Mouse (Mus musculus): ENCODE data around the gene Sync.

Gene Sync

DNA sequence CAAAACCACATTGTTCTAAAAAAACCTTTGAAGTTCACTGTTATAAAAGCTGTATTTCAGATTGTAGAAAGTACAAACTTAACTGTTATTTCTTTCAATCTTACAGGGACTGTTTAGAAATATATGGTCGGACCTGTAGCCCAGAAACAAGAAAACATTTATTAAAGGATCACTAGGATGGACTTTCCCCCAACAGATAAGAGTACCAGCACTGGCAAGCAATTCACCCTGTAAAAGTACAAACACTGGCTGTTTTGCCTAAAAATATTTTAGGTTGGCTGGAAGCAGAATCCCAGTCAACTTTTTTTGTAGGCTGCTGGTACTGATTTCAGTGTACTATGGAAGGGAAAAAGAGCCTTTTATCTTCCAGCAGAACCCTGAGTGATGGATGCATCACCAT, 20.5 kb downstream of the Sync start:
- no peak for DNase-seq (ENCODE audit: low spot score)

DNA sequence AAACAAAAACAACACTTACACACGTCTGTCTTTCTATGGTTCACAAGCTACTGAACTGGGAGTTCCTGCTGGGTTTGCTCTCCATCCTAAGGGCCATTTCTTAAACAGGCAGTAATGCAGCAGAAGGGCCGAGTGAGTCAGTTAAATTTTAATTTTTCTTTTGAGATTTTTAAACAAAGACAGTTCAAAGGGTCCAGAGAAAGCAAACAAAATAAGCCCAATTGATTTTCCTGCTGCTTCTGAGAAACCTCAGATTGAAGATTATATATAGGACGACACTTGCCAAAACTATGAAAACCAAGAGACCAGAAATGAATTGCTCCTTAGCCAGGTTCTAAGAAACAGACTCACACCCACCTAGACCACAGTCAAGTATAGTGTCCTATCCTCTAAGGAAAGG, 26.5 kb downstream of the Sync start:
- DNase-seq (ENCODE audit: low spot score) = no peak

DNA sequence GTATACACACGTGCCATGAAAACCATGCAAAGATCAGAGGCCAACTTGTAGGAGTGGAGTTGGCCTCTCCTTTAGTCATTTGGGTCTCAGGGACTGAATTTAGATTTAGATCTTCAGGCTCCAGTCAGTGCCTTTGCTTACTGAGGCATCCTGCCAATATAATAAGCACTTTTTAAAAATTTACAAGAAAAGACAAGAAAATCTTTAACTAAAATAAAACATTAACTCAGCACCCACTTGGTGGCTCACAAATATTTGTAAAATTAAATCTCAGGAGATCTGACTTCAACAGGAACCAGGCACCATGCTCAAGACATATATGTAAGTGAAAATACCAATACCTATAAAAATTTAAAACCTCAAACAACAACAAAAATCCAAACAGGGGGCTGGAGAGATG, 33.5 kb downstream of the Sync start:
- no peak for DNase-seq (ENCODE audit: low spot score)

GRCm38 (mm10) chr4:129322042-129322441, 34.6 kb downstream of the Sync start:
- DNase-seq (ENCODE audit: low spot score) = no peak

GRCm38 (mm10) chr4:129323491-129323890, 36.1 kb downstream of the Sync start:
- DNase-seq (ENCODE audit: low spot score) = no peak

GRCm38 (mm10) chr4:129324756-129325155, 37.3 kb downstream of the Sync start:
- no peak for DNase-seq (ENCODE audit: low spot score)

DNA sequence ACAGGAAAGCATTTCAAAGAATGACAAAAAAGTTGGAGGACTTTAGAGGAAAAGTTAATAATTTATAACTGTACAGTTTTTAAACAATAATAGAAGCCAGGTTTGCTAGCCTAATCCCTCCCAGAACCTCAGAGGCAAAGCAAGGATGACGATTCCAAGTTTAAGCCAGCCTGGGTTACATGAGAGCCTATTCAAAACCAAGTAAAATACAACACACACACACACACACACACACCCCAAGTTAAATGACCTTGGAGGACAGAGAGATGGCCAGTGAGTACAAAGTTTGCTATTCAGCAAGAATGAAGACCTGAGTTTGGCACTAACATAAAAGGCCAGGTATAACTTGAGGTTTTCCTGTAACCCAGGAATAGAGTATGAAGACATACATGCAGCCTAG, 38.8 kb downstream of the Sync start:
- no peak for DNase-seq (ENCODE audit: low spot score)

DNA sequence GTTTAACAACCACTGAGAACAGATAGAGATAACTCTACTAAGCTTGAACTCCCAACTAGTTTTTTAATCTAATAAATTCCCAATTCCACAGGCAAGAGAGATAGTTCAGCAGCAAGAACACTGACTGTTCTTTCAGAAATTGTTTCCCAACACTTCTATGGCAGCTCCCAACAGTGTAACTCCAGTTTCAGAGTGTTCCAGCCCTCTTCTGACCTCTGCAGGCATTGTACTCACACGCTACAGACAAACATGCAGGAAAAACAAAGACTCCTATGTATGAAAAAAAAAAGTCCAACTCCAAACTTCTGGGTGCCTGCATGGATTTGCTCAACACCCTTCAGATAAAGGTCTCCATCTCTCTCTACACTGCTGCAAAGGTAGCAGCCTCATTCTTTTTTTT, 45.4 kb downstream of the Sync start:
- no peak for DNase-seq (ENCODE audit: low spot score)

DNA sequence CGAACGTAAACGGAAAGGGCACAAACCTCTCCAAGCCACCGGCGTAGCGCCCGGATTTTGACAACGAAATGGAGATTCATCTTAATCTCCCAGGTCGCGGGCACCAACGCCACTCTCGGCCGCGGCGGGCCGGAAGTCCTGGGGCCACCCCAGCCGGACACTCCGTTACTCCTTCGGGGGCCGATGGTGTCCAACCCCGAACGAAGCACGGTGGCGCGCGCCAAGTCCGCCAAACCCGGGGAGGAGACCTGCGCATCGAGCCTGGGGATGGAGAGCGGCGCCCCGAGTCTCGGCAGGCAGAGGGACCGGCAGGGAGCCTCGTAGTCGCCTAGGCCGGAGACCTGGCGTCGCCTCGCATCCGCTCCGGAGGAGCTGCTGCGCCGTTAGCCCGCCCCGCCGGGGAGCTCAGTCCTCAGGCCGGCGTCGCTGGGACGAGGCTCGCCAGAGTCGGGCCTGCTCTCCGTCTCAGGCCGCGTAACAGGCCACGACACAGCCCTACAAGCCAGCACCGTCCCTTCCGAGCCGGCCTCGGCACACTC, 47.3 kb downstream of the Sync start:
- DNase-seq (ENCODE audit: low spot score) = peak; percentile 74

DNA sequence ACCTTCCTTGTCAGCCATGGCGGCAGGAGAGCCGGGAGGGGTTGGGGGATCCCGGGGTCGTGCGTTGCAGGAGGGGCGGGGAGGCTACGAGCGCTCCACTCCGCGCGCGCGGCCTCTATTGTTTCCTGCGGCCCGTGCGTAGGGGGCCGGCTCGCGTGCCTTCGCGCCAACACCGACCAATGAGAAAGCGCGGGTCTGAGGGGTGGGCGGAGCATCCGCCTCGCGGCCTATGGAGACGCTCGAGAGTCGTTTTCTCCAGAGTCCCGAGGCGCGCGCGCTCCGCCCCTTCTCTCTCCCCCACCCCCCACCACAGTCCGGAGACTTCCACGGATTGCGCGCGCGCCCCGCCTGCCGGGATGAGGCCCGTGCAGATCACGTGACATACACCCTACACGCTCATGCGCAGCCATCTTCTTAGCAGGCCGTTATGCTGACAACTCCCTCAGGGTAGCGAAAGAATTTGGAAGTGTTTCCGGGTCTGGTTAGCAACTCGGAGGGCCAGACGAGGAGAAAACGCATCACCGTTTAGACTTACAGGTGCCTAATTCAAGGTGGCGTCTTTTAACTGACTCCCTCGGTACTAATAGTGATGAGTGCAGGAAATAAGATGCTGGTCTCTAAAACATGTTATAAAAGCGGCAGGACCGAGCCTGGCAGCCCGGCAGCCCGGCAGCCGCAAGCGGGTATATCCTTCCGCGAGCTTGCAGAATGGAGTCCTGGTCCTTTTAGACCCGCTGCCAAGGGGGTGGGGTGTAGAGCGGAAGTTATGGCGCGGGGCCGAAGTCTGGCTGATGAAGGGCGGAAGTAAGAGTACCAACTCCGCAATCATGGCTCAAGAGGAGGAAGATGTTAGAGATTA, 48.0 kb downstream of the Sync start, which contains the start of the genes Rbbp4 and Zbtb8os:
Rbbp4 (minus strand) TSS at position 155 of the 859 bp plus-strand sequence.
Zbtb8os (plus strand) TSS at position 480 of the 859 bp plus-strand sequence.
- peak; percentile 100 for DNase-seq (ENCODE audit: low spot score)

DNA sequence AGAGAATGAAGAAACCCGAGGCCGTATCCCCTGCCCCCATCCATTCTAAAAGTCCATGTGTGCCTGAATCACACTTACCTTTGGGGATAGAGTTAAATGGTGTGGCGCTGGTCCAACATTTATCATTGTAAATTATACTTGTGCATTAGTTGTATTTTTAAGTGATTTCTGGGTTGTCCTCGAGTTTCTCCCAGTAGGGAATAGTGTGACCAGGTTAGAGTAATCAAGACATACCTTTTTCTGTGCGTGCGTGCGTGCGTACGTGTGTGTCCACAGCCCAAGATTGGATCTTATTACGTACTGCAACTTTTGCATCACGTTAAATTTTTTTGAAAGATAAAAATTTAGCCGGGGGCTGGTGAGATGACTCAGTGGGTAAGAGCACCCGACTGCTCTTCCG, 48.9 kb downstream of the Sync start:
- DNase-seq (ENCODE audit: low spot score) = no peak

DNA sequence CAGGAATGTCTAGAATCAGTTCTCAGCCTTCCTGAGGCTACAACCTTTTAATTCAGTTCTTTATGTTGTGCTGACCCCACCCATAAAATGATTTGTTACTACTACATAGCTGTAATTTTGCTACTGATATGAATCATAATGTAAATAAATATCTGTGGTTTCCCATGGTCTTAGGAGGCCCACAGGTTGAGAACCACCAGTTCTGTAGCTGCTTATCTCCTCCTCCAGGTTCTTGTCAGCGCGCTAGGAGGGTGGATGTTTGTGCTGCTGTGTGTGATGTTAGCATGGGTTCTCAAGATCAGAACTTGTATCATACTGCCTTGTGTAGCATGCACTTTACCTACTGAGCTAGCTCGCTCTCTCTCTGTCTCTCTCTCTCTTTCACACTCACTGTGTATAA, 52.3 kb downstream of the Sync start:
- DNase-seq (ENCODE audit: low spot score) = no peak

GRCm38 (mm10) chr4:129341888-129342287, 54.5 kb downstream of the Sync start:
- peak; percentile 24 for DNase-seq (ENCODE audit: low spot score)

DNA sequence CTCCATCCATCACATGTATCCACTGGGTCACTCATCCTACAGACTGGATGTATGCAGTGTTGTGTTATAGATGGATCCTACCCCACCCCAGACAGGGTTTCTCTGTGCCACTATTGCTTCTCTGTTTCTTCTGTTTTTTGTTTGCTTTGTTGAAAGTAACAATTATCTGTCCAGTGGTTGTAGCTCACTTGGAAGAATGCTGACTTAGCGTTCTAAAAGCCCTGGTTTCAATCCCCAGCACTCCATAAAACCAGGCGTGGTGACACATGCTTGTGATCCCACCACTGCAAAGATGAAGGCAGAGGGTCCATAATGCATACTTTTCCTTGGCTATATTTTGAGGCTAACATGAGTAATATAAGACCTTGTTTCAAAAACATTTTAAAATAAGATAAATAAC, 55.3 kb downstream of the Sync start:
- DNase-seq (ENCODE audit: low spot score) = no peak

DNA sequence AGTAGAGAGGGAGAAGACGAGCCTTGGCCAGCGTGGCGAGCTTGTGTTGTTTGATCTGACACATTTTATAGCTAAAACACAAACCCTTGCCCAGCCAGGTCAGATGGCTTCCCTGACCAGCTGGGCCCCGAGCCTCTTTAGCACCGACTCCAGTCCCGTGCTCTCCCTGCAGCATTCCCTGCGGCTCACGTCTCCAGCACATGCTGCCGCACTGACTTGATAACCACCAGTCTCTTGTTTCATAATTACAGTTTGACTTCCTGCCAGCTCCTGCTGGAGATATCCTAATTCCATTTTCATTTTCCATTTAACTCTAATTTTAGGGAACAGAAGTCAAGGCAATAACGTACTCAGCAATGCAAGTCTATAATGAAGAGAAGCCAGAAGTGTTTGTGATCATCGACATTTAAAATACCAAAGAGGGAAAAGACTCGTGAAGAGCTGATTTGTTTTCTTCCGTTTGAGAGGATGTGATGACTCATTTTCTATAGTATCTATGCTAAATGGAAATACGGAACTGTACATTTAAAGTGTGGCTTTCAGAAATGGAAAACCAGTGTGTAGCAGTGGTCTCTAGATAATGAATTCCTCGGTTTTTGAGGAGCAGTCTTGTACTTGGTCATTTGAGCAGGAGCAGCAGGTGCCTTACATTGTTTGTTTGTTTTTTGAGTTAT, 59.2 kb downstream of the Sync start:
- no peak for DNase-seq (ENCODE audit: low spot score)

GRCm38 (mm10) chr4:129350644-129351043, 63.2 kb downstream of the Sync start:
- peak; percentile 89 for DNase-seq (ENCODE audit: low spot score)

GRCm38 (mm10) chr4:129351111-129351510, 63.7 kb downstream of the Sync start:
- no peak for DNase-seq (ENCODE audit: low spot score)

- no peak for DNase-seq (ENCODE audit: low spot score)
Measured at GRCm38 (mm10) chr4:129353176-129353575, 65.8 kb downstream of the Sync start.

- DNase-seq (ENCODE audit: low spot score) = no peak
Measured at GRCm38 (mm10) chr4:129354236-129354635, 66.8 kb downstream of the Sync start.

DNA sequence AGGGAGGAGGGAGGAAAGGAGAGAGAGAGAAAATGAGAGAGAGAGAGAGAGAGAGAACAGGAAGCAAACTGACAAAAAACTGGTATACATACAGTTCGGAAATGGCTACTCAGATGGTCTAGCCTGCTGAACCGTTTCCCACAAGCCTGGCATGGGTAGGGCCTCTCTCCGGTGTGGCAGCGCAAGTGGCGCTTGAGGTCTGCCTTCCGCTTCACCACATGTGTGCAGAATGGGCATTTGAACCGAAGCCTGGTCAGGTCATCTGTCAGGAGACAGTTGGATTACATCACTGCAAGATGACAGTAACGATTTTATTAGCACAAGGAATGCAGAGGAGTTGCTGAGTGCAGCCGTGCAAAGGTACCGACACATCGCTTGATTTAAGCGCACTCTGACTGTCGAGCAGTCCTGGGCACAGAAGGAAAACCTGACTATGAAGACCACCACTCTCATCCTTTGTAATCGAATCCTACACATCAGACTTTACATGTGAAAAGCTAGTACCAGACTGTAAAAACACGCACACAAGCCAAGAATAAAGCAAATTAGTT, 70.3 kb downstream of the Sync start:
- no peak for DNase-seq (ENCODE audit: low spot score)
